Mouse (Mus musculus) heart, embryonic 15.5 days (tissue): ENCODE measurements at regions not wholly inside any gene's neighbourhood (a gene's known extent, or its start where the extent isn't known, plus 50 kb on each side); places are given as distances from the start of the nearest gene placed in this dataset.
"Not testable (repeated sequence)": the region's sequence is repeated elsewhere in the genome, so short reads cannot be mapped to it uniquely, and the experiment has no call there.

Experiments
- ATAC-seq: fragments of 200-750 bp; cut with Nextera tagmentation; replicated peaks from 2 replicates; pipeline ENCODE4 v1.8.0; 2017; ENCODE audit warnings: low read depth, moderate TSS enrichment; ENCODE audit not compliant: insufficient number of reproducible peaks, insufficient read depth, low FRiP score
- H3K27ac ChIP-seq: fragments of 300-500 bp; sonication (generic); 2 replicates; pipeline ENCODE4 v1.5.1; 2015; ENCODE audit warnings: mild to moderate bottlenecking, inconsistent platforms
- H3K27me3 ChIP-seq: fragments of 300-500 bp; sonication (generic); 2 replicates; pipeline ENCODE4 v1.6.1; 2015; ENCODE audit warnings: inconsistent platforms
- H3K36me3 ChIP-seq: fragments of 300-500 bp; sonication (generic); 2 replicates; pipeline ENCODE4 v1.6.1; 2015; ENCODE audit warnings: mild to moderate bottlenecking, inconsistent platforms
- H3K4me1 ChIP-seq: fragments of 300-500 bp; sonication (generic); replicated peaks from 2 replicates; pipeline ENCODE4 v1.6.1; 2015; ENCODE audit warnings: inconsistent platforms
- H3K4me2 ChIP-seq: fragments of 300-500 bp; sonication (generic); 2 replicates; pipeline ENCODE4 v1.6.1; 2015; ENCODE audit warnings: inconsistent platforms, mild to moderate bottlenecking, moderate library complexity
- H3K4me3 ChIP-seq: fragments of 300-500 bp; sonication (generic); 2 replicates; pipeline ENCODE4 v1.5.1; 2015; ENCODE audit warnings: mild to moderate bottlenecking, inconsistent platforms
- H3K9ac ChIP-seq: fragments of 300-500 bp; sonication (generic); 2 replicates; pipeline ENCODE4 v1.6.1; 2015; ENCODE audit warnings: mild to moderate bottlenecking, inconsistent platforms
- H3K9me3 ChIP-seq: fragments of 300-500 bp; sonication (generic); replicated peaks from 2 replicates; pipeline ENCODE4 v1.6.1; 2016; ENCODE audit warnings: inconsistent platforms
- WGBS: fragments of 180-500 bp; shearing (Covaris S2); methylation state at CpG from one replicate; pipeline ENCODE4 v1.1.7; 2015; ENCODE audit warnings: mixed read lengths; 5-methylcytosine and 5-hydroxymethylcytosine counted together

DNA sequence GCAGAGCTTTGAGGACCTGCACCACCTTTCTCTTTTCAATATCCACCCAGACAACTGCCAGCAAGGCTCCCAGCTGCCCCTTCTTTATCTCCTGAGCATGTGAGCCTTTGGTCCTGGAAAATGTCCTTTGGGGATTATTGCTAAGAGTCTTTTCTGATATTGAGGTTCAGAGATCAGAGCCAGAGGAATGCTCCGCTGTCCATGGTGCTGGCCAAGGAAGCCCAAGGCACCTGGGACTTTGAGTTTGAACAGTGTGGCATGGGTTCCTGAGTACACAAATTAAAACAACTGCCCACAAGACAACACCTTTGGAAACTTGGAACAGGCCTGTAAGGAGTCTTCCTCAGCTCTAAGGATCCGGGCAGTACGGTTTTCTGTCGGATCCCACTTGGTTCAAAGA lies 52.6 kb upstream of the Slc28a3 start:
- Histone ChIP-seq H3K27ac (no peak overlapping the region), H3K9ac (no peak overlapping the region)
- no peak for ATAC-seq

DNA sequence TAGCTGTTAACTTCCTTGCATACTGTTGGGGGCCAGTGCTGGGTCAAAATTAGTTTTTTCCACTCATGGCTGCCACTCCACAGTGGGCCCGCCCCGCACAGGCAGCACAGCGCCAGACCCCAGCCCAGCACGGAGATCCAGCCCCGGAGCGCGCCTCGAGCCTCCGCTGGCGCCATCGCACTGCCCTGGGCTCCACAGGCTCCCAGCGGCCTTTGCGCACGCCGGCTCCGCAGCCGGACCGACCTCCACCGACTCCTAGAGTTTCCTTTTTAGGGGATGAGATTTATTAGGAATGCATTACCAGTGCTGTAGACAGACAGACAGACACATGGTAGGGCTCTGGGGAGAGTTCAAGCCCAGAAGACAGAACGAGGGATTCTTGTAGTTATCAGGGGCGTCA lies 58.0 kb upstream of the Slc28a3 start:
- Histone ChIP-seq H3K9me3 (no peaks in the 10 kb centered on the region), H3K4me1 (no peaks in the 10 kb centered on the region), H3K4me2 (peak overlapping the region; percentile 33; the same call in 1 of the 2 replicates), H3K9ac (no peak overlapping the region), H3K27ac (no peak overlapping the region), H3K36me3 (no peaks in the 10 kb centered on the region), H3K27me3 (no peaks in the 10 kb centered on the region), H3K4me3 (no peak overlapping the region)
- WGBS, result 51% methylated on average over 21 of the region's 21 CpGs
- no peak for ATAC-seq

More for the DNA sequence above, 52.6 kb upstream of the Slc28a3 start:
- no peak overlapping the region for H3K4me3 ChIP-seq
- no peak overlapping the region for H3K4me2 ChIP-seq
- H3K27me3 ChIP-seq, result no peaks in the 10 kb centered on the region
- WGBS, result 67% methylated on average over 4 of the region's 4 CpGs
- no peaks in the 10 kb centered on the region for H3K9me3 ChIP-seq
- H3K36me3 ChIP-seq, result no peaks in the 10 kb centered on the region
- H3K4me1 ChIP-seq, result no peaks in the 10 kb centered on the region

- no peak for ATAC-seq
- Histone ChIP-seq H3K4me3 (no peak overlapping the region), H3K27me3 (no peaks in the 10 kb centered on the region), H3K9ac (no peak overlapping the region), H3K9me3 (no peaks in the 10 kb centered on the region), H3K4me2 (no peak overlapping the region), H3K36me3 (no peaks in the 10 kb centered on the region), H3K4me1 (no peaks in the 10 kb centered on the region), H3K27ac (no peak overlapping the region)
- 73% methylated on average over 9 of the region's 9 CpGs for WGBS
Observed at GRCm38 (mm10) chr13:58670206-58670605, 59.5 kb upstream of the Slc28a3 start.

DNA sequence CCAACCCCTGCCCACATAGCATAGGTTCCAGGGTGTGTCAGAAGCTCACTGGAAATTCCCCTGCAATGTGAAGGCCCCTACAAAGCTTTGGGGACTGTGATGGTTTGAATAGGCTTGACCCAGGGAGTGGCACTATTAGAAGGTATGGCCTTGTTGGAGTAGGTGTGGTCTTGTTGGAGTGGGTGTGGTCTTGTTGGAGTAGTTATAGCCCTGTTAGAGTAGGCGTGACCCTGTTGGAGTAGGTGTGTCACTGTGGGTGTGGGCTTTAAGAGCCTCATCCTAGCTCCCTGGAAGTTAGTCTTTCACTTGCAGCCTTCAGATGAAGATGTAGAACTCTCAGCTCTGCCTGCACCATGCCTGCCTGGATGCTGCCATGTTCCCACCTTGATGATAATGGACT lies 64.9 kb upstream of the Slc28a3 start:
- H3K4me1 ChIP-seq, H3K9me3 ChIP-seq, H3K4me3 ChIP-seq, H3K9ac ChIP-seq, H3K27me3 ChIP-seq, H3K27ac ChIP-seq, H3K36me3 ChIP-seq, ATAC-seq, H3K4me2 ChIP-seq: not testable (repeated sequence)
- 86% methylated on average over 1 of the region's 1 CpGs for WGBS

DNA sequence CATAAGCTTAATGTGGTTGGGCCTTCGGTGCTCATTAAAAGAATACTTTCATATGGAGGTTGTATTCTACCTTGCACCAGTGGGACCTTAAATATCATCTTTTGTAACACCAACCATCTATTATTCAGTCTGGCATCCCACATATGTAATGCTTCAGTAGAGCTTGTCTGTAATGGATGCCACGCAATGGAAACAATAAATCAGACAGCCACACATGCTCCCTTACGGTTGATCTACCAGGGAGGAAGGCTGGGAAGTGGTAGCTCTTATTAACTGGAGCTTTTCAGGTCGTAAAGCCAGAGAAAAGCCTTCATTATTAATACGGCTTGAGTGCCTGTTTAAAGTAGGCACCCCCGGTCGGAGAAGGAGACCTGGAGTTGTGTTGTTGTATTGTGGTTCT lies 66.8 kb upstream of the Slc28a3 start:
- Histone ChIP-seq H3K4me1 (no peaks in the 10 kb centered on the region), H3K36me3 (no peaks in the 10 kb centered on the region), H3K9ac (no peak overlapping the region), H3K27ac (no peak overlapping the region), H3K27me3 (no peaks in the 10 kb centered on the region), H3K4me3 (no peak overlapping the region), H3K4me2 (no peak overlapping the region), H3K9me3 (no peaks in the 10 kb centered on the region)
- no peak for ATAC-seq
- 83% methylated on average over 7 of the region's 7 CpGs for WGBS

- Histone ChIP-seq H3K4me3 (no peak overlapping the region), H3K4me1 (no peaks in the 10 kb centered on the region), H3K9me3 (no peaks in the 10 kb centered on the region), H3K9ac (no peak overlapping the region), H3K36me3 (no peaks in the 10 kb centered on the region), H3K27me3 (no peaks in the 10 kb centered on the region), H3K27ac (no peak overlapping the region), H3K4me2 (no peak overlapping the region)
- WGBS, result 77% methylated on average over 6 of the region's 6 CpGs
- no peak for ATAC-seq
Observed at GRCm38 (mm10) chr13:58679663-58680062, 69.0 kb upstream of the Slc28a3 start.

DNA sequence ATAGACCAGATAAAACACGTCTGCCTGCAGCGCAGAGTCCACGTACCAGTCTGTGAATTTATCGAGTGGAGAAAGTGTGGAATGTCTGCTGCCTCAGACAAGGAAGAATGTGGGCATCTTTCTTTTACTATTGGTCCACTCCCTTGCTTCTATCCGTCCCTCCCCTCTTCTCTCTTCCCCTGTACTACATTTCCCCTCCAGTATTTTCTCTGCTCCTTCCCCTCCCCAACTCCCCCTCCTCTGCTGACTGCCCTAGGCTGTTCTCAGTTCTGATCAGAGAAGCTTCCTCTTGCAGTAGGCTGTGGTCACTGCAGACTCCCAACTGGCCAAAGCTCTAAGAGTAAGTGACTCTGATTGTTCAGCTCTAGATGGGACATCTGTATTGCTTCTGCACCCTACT lies 76.1 kb upstream of the Slc28a3 start:
- Histone ChIP-seq H3K4me2 (no peak overlapping the region), H3K9ac (no peak overlapping the region), H3K4me1 (no peaks in the 10 kb centered on the region), H3K27ac (no peak overlapping the region), H3K36me3 (no peaks in the 10 kb centered on the region), H3K4me3 (no peak overlapping the region), H3K9me3 (no peaks in the 10 kb centered on the region), H3K27me3 (no peaks in the 10 kb centered on the region)
- WGBS, result 33% methylated on average over 5 of the region's 5 CpGs
- no peak for ATAC-seq

GRCm38 (mm10) chr13:58687609-58688008 lies 76.9 kb upstream of the Slc28a3 start:
- no peak overlapping the region for H3K4me3 ChIP-seq
- 65% methylated on average over 2 of the region's 2 CpGs for WGBS
- no peak overlapping the region for H3K27ac ChIP-seq
- ATAC-seq, result no peak
- no peaks in the 10 kb centered on the region for H3K36me3 ChIP-seq
- H3K9ac ChIP-seq, result no peak overlapping the region
- H3K27me3 ChIP-seq, result no peaks in the 10 kb centered on the region
- no peak overlapping the region for H3K4me2 ChIP-seq
- H3K9me3 ChIP-seq, result no peaks in the 10 kb centered on the region
- no peaks in the 10 kb centered on the region for H3K4me1 ChIP-seq

DNA sequence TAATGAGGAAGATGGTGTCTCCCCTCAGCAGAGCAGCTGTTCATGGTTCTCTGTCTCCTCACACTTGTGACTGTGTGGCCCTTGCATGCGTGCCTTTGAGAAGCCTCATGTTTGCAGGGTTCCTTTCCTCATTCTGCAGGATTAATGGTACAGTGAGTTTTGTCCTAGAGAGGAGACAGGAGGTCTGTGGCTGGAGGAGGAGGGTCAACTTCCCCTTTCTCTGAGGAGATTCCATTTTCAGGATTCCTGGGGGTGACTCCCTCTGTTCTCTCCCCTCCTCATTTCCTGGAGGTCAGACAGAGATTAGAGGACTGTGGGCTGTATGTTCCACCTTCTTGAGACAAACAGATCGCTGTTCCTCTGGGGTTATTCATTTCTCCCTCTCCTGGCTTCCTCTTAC lies 77.6 kb upstream of the Slc28a3 start:
- Histone ChIP-seq H3K9ac (no peak overlapping the region), H3K4me2 (no peak overlapping the region), H3K27me3 (no peaks in the 10 kb centered on the region), H3K27ac (no peak overlapping the region), H3K4me3 (no peak overlapping the region), H3K9me3 (no peaks in the 10 kb centered on the region), H3K36me3 (no peaks in the 10 kb centered on the region), H3K4me1 (no peaks in the 10 kb centered on the region)
- no peak for ATAC-seq
- WGBS, result 26% methylated on average over 2 of the region's 2 CpGs

GRCm38 (mm10) chr13:58694703-58695102 lies 84.0 kb upstream of the Slc28a3 start:
- ATAC-seq, result no peak
- no peaks in the 10 kb centered on the region for H3K4me1 ChIP-seq
- no peak overlapping the region for H3K4me2 ChIP-seq
- no peaks in the 10 kb centered on the region for H3K36me3 ChIP-seq
- WGBS, result 49% methylated on average over 6 of the region's 6 CpGs
- no peaks in the 10 kb centered on the region for H3K27me3 ChIP-seq
- H3K9ac ChIP-seq, result no peak overlapping the region
- H3K9me3 ChIP-seq, result no peaks in the 10 kb centered on the region
- H3K27ac ChIP-seq, result no peak overlapping the region
- no peak overlapping the region for H3K4me3 ChIP-seq

DNA sequence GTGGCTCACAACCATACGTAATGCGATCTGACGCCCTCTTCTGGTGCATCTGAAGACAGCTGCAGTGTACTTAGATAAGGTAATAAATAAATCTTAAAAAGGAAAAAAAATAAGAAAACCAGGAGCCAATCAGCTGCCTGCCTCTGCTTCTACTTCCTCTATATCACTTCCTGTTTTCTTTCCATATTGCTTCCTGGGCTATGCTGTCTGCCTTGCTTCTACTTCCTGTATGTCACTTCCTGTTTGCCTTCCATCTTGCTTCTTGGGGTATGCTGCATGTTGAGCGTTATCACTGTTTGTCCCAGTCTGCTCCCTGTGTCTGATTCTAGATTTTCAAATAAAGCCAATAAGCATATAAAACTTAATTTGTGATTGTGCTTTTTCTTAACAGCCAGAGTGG lies 85.3 kb upstream of the Slc28a3 start:
- Histone ChIP-seq H3K36me3 (no peaks in the 10 kb centered on the region), H3K4me3 (no peak overlapping the region), H3K9me3 (no peaks in the 10 kb centered on the region), H3K27me3 (no peaks in the 10 kb centered on the region), H3K4me2 (no peak overlapping the region), H3K9ac (no peak overlapping the region), H3K4me1 (no peaks in the 10 kb centered on the region), H3K27ac (no peak overlapping the region)
- WGBS, result 94% methylated on average over 4 of the region's 4 CpGs
- ATAC-seq, result no peak

- Histone ChIP-seq H3K4me2 (no peak overlapping the region), H3K4me3 (no peak overlapping the region), H3K27me3 (no peaks in the 10 kb centered on the region), H3K27ac (no peak overlapping the region), H3K9me3 (no peaks in the 10 kb centered on the region), H3K9ac (no peak overlapping the region), H3K36me3 (no peaks in the 10 kb centered on the region), H3K4me1 (no peaks in the 10 kb centered on the region)
- 88% methylated on average over 8 of the region's 8 CpGs for WGBS
- no peak for ATAC-seq
Observed at GRCm38 (mm10) chr13:58700021-58700420, 89.3 kb upstream of the Slc28a3 start.

DNA sequence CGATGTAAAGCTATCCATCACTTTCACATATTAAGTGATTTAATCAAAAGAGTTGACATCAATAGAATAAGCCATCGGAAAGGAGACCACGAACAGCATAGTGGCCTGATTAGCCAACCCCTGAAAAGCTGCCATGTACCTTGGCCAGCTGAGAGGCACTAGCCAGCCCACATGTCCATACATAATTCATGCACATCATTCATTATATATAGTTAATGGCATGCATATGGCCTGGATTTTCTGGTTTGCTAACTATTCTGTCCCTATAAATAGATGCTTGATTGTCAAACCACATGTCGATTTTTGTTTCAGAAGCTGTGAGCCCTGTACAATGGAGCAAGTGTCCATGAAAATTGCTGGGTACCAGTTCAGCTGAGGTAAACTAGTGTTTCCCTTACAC lies 93.5 kb upstream of the Slc28a3 start:
- Histone ChIP-seq H3K27ac (no peak overlapping the region), H3K9me3 (no peaks in the 10 kb centered on the region), H3K36me3 (no peaks in the 10 kb centered on the region), H3K4me3 (no peak overlapping the region), H3K9ac (no peak overlapping the region), H3K4me2 (no peak overlapping the region), H3K27me3 (no peaks in the 10 kb centered on the region), H3K4me1 (no peaks in the 10 kb centered on the region)
- 78% methylated on average over 4 of the region's 4 CpGs for WGBS
- no peak for ATAC-seq
